Mouse (Mus musculus) limb, embryonic 11.5 days (tissue): ENCODE data around the gene Mapk11. TPM values are rescaled to one million over a fixed set of nuclear protein-coding genes. Genes with fewer than 3 reads are reported as not detected.

Experiments used
- ATAC-seq: fragments of 200-750 bp; cut with Nextera tagmentation; 2 replicates; pipeline ENCODE4 v1.8.0; 2017; ENCODE audit warnings: low read depth; ENCODE audit not compliant: insufficient number of reproducible peaks, low FRiP score, low TSS enrichment
- DNase-seq: peaks from one replicate; pipeline ENCODE4 v3.0.0-alpha.2; 2015; ENCODE audit warnings: low spot score
- H3K27ac ChIP-seq: fragments of 300-500 bp; sonication (generic); replicated peaks from 2 replicates; pipeline ENCODE4 v1.5.1; 2014; ENCODE audit warnings: low read depth, mild to moderate bottlenecking, low read length
- H3K27me3 ChIP-seq: fragments of 300-500 bp; sonication (generic); 2 replicates; pipeline ENCODE4 v1.6.1; 2014; ENCODE audit warnings: mild to moderate bottlenecking, low read length, mixed read lengths; ENCODE audit not compliant: control insufficient read depth, insufficient read depth
- H3K36me3 ChIP-seq: fragments of 300-500 bp; sonication (generic); 2 replicates; pipeline ENCODE4 v1.6.1; 2014; ENCODE audit warnings: mild to moderate bottlenecking, low read length, moderate library complexity, mixed read lengths; ENCODE audit not compliant: control insufficient read depth, insufficient read depth
- H3K4me1 ChIP-seq: fragments of 300-500 bp; sonication (generic); 2 replicates; pipeline ENCODE4 v1.6.1; 2014; ENCODE audit warnings: low read length, mixed read lengths; ENCODE audit not compliant: control insufficient read depth, insufficient read depth
- H3K4me2 ChIP-seq: fragments of 300-500 bp; sonication (generic); 2 replicates; pipeline ENCODE4 v1.6.1; 2014; ENCODE audit warnings: low read depth, mild to moderate bottlenecking, moderate library complexity; ENCODE audit not compliant: severe bottlenecking
- H3K4me3 ChIP-seq: fragments of 300-500 bp; sonication (generic); 2 replicates; pipeline ENCODE4 v1.5.1; 2014; ENCODE audit warnings: low read depth, low read length
- H3K9ac ChIP-seq: fragments of 300-500 bp; sonication (generic); 2 replicates; pipeline ENCODE4 v1.6.1; 2014; ENCODE audit warnings: mild to moderate bottlenecking, low read length
- H3K9me3 ChIP-seq: fragments of 300-500 bp; sonication (generic); 2 replicates; pipeline ENCODE4 v1.6.1; 2016; ENCODE audit warnings: low read length; ENCODE audit not compliant: control insufficient read depth
- WGBS: fragments of 180-500 bp; shearing (Covaris S2); extraction: QIAGEN DNeasy Blood & Tissue Kit; methylation state at CpG from one replicate; pipeline ENCODE4 v1.1.7; 2014; 5-methylcytosine and 5-hydroxymethylcytosine counted together
- polyA plus RNA-seq: library from polyadenylated mRNA; unstranded; fragments of >200 nt; fragmentation: Nextera tagmentation; extraction: Ambion mirVana; gene quantifications from 2 replicates; pipeline ENCODE4 v1.2.1, GENCODE M21; 2014

Gene Mapk11
- polyA plus RNA-seq, 1 experiment from 2014 or later = 15.3 TPM

DNA sequence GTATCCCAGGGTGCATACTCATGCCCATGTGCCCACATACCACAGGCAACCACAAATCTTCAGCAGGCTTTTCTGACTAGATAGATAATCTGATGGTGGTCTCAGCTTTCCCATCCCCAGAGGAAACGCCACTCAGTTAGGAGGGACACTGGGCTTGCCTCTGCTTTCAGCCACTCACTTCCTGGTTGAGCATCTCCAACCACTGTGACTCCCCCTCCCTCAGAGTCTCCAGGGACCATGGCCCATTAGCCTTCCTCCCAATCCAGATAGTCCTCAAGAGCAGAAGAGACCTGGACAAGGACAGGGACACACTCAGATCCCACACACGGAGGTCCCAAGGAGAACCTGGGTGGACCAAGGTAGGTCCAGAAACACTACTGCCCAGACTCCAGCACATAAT, 6.3 kb downstream of the Mapk11 start:
- Histone ChIP-seq H3K36me3 (no peaks in the 10 kb centered on the region), H3K4me1 (peaks cover 17% of the 10 kb centered on the region), H3K27ac (no peak overlapping the region), H3K27me3 (peaks cover 8% of the 10 kb centered on the region; the same call in 1 of the 2 replicates), H3K4me3 (no peak overlapping the region), H3K9me3 (no peaks in the 10 kb centered on the region), H3K4me2 (no peak overlapping the region), H3K9ac (no peak overlapping the region)
- 80% methylated on average over 2 of the region's 2 CpGs for WGBS
- ATAC-seq = no peak
- DNase-seq = no peak

DNA sequence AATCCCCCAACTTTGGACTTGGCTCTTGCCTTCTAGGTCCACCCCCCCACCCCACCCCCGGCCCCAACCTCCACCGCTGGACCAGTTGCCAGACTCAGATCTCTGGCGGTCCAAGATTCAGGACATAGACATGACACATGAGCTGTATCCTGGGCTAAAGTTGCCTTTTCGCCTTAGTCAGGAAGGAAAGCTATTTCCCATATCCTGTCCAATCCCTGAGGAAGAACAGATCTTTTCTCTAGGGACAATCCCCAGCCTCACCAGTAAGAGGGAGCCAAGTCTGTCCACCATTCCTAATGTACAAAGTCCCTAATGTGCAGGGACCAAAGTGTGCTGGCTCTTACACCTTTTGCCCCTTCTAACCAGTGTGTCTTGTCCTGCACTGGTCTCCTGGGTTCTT, 7.5 kb downstream of the Mapk11 start:
- Histone ChIP-seq H3K4me3 (no peak overlapping the region), H3K4me1 (peaks cover 18% of the 10 kb centered on the region), H3K9ac (no peak overlapping the region), H3K4me2 (no peak overlapping the region), H3K9me3 (no peaks in the 10 kb centered on the region), H3K27ac (no peak overlapping the region), H3K36me3 (no peaks in the 10 kb centered on the region), H3K27me3 (peaks cover 6% of the 10 kb centered on the region; the same call in 1 of the 2 replicates)
- 62% methylated on average over 4 of the region's 4 CpGs for WGBS
- no peak for DNase-seq
- ATAC-seq = no peak

- Histone ChIP-seq H3K9me3 (no peaks in the 10 kb centered on the region), H3K27ac (no peak overlapping the region), H3K4me3 (0 out of 2 replicates have a peak overlapping the region, but pooled peaks have one; percentile 57), H3K4me2 (peak overlapping the region; percentile 98; the same call in 1 of the 2 replicates), H3K4me1 (peaks cover 14% of the 10 kb centered on the region), H3K9ac (no peak overlapping the region), H3K36me3 (no peaks in the 10 kb centered on the region), H3K27me3 (peaks cover 3% of the 10 kb centered on the region; the same call in 1 of the 2 replicates)
- DNase-seq (no peak), ATAC-seq (no peak)
- WGBS = 16% methylated on average over 5 of the region's 5 CpGs
These were observed 8.0 kb downstream of the Mapk11 start for GRCm38 (mm10) chr15:89141443-89141842.

DNA sequence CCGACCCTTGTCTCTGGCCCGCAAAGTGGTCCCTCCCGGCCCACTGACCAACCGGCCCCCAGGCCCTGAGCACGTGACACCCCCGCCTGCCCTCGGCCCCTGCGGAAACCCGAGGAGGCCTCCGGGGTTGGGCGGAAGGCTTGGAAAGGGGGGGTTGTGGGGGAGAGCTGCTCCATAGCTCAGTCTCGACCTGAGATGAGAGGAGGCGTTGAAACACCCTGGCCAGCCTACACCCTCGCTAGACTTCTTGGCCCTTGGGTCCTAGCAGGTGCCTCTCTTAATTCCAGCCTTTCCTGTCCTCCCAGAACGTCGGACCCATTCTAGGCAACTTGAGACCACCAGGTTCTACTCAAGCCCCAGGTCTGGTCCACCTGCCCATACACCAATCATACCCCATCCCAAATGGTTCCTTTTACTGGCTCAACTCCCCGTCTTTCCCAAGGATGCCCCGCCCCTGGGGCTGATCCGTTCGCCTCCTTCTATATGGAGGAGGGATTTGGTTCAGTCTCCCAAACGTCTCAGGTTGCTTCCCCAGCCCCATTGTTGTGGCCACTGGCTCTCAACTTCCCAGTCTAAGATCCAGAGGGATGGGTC, 8.7 kb downstream of the Mapk11 start, which contains the start of gene Mapk12:
TSS of gene Mapk12 (minus strand) at position 45 of the 594 bp plus-strand sequence.
- DNase-seq = peak; percentile 70

GRCm38 (mm10) chr15:89140048-89140658, 9.3 kb downstream of the Mapk11 start:
- Histone ChIP-seq H3K4me2 (peak overlapping the region; percentile 98), H3K9me3 (no peaks in the 10 kb centered on the region), H3K27me3 (no peaks in the 10 kb centered on the region), H3K9ac (peak overlapping the region; percentile 61), H3K36me3 (no peaks in the 10 kb centered on the region), H3K27ac (no peak overlapping the region; the same call in 1 of the 2 replicates), H3K4me1 (peaks cover 11% of the 10 kb centered on the region), H3K4me3 (peak overlapping the region; percentile 57)
- WGBS = under 1% methylated on average over 52 of the region's 53 CpGs
- ATAC-seq (no peak; the same call in none of the 2 replicates), DNase-seq (peak; percentile 61)

More for the DNA sequence above, 8.7 kb downstream of the Mapk11 start, which contains the start of gene Mapk12:
- Histone ChIP-seq H3K27me3 (no peaks in the 10 kb centered on the region), H3K36me3 (no peaks in the 10 kb centered on the region), H3K4me3 (peak within 1 kb of the TSS; percentile 57), H3K27ac (no peak within 1 kb of the TSS; the same call in 1 of the 2 replicates), H3K9me3 (no peaks in the 10 kb centered on the region), H3K4me2 (peak within 1 kb of the TSS; percentile 98), H3K9ac (peak within 1 kb of the TSS; percentile 61), H3K4me1 (peaks cover 11% of the 10 kb centered on the region)
- WGBS = under 1% methylated on average over 21 of the region's 21 CpGs
- peak; percentile 65 for ATAC-seq

DNA sequence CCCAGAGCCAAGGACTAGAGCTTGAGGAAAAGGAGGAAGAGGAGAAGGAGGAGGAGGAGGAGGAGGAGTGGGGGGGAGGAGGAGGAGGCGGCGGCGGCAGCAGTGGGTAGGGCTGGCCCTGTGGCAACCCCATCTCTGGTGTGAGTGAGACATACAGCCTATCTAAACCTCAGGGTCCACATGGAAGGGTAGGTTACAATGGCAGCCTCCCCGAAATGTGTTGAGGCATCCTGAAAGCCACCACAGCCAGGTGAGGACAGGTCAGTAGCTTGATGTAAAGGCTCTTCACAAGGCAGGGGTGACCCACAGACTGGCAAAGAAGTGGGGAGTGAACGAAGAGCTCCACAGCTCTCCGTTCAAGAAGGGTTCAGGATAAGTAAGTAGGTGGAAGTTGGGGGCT, 10.9 kb downstream of the Mapk11 start:
- no peak for DNase-seq
- Histone ChIP-seq H3K27me3 (no peaks in the 10 kb centered on the region), H3K36me3 (no peaks in the 10 kb centered on the region), H3K9me3 (no peaks in the 10 kb centered on the region), H3K4me3 (no peak overlapping the region), H3K9ac (no peak overlapping the region), H3K27ac (no peak overlapping the region), H3K4me1 (peaks cover 11% of the 10 kb centered on the region), H3K4me2 (no peak overlapping the region)
- 92% methylated on average over 6 of the region's 6 CpGs for WGBS
- no peak for ATAC-seq

DNA sequence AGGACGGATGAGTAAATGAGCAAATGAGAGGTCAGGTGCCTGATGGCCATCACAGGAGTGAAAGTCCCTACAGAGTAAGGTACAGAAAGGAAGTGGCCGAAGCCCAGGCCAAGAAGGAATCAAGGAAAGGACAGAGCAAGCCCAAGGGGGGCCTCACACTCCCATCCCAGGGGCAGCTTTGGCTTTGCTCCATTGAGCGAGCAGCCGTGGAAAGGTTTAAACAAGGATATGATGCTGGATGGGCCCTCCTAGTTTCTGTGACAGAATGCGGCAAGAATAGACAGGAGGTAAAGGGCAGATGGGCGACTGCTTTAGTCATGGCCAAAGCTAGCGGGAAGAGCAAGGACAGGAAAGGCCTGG, 11.4 kb downstream of the Mapk11 start:
- H3K9me3 ChIP-seq = no peaks in the 10 kb centered on the region
- no peak overlapping the region for H3K27ac ChIP-seq
- H3K4me3 ChIP-seq = no peak overlapping the region
- no peak overlapping the region for H3K9ac ChIP-seq
- H3K4me2 ChIP-seq = no peak overlapping the region
- ATAC-seq (no peak), DNase-seq (no peak)
- H3K27me3 ChIP-seq = no peaks in the 10 kb centered on the region
- peaks cover 11% of the 10 kb centered on the region for H3K4me1 ChIP-seq
- H3K36me3 ChIP-seq = no peaks in the 10 kb centered on the region
- 91% methylated on average over 7 of the region's 7 CpGs for WGBS

GRCm38 (mm10) chr15:89137378-89138045, 11.9 kb downstream of the Mapk11 start:
- H3K27me3 ChIP-seq = no peaks in the 10 kb centered on the region
- H3K9ac ChIP-seq = no peak overlapping the region
- 73% methylated on average over 11 of the region's 11 CpGs for WGBS
- H3K9me3 ChIP-seq = no peaks in the 10 kb centered on the region
- DNase-seq (no peak), ATAC-seq (no peak)
- no peak overlapping the region for H3K27ac ChIP-seq
- H3K4me3 ChIP-seq = no peak overlapping the region
- no peak overlapping the region for H3K4me2 ChIP-seq
- peaks cover 11% of the 10 kb centered on the region for H3K4me1 ChIP-seq
- H3K36me3 ChIP-seq = no peaks in the 10 kb centered on the region
